Mouse (Mus musculus): ENCODE data around the gene Cstf2.

DNA sequence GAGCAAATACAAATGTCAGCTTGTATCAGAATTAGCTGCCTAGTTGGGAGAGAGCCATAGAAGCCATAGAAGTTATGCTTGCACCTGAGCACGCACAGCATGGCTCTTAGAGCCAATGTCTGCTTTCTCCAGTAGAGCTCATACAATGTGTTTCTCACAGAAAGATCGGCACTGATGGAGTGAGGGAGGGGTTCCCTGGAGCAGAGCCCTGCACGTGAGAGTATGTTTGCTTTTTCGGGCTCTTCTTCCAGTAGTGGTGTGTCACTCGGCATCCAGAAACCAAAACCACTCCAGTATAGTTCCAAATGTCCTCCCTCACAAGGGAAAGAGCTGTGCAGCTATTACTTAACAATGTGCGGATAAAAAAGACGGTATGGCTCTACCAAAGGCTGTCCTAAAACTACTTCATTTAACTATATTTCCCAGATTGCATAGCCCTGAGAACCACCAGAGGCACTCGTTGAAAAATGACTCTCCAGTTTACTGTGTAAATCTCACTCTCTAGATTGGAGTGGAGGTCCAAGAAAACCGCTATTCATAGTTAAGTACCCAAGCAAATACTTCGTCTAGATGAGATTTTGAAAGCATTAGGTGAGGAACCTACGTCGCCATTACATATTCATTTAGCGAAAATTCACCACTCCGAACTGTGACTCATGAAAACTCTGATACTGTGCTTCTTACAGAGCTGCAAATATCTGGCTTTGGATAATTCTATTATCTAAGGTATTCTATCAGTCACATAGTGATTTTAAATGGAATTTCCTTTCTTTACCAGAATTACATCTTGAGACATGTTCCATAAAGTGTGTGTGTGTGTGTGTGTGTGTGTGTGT, 729 bp upstream of the Cstf2 start:
- TF ChIP-seq CHD1 (IDR thresholded peaks at IDR 0.05; ENCODE audit: low read depth, low read length) (no peak), POLR2A (IDR thresholded peaks at IDR 0.05; ENCODE audit: low read depth, low read length) (no peak), MAFK (IDR thresholded peaks at IDR 0.05; ENCODE audit: insufficient replicate concordance, low read length) (no peak), EP300 (IDR thresholded peaks at IDR 0.05; ENCODE audit: low read length) (no peak), JUN (IDR thresholded peaks at IDR 0.05; ENCODE audit: insufficient read depth, low read depth, low read length) (no peak)
